Mouse (Mus musculus) hindbrain, embryonic 13.5 days (tissue): Measurements from ENCODE around the gene Cryab. TPM values are rescaled to one million over a fixed set of nuclear protein-coding genes. Genes with fewer than 3 reads are reported as not detected.

Source experiments
- polyA plus RNA-seq: library from polyadenylated mRNA; unstranded; fragments of >200 nt; fragmentation: Nextera tagmentation; extraction: Ambion mirVana; gene quantifications from 2 replicates; pipeline ENCODE4 v1.2.1, GENCODE M21; 2015

Gene Cryab
- polyA plus RNA-seq, 1 experiment from 2014 or later: 11.3 TPM

Other genes starting within 250 kb of the Cryab start
- 119 and 128 TPM in 2 replicates for gene Pts, start 222.6 kb upstream of the Cryab start, polyA plus RNA-seq
- gene Il18, start 196.5 kb upstream of the Cryab start, polyA plus RNA-seq: 17.3 and 17.9 TPM in 2 replicates
- 0.30 and 0.35 TPM in 2 replicates for gene Bco2, start 196.1 kb upstream of the Cryab start, polyA plus RNA-seq
- gene Tex12, start 190.0 kb upstream of the Cryab start, polyA plus RNA-seq: 0.22 and 0.38 TPM in 2 replicates
- 221 and 228 TPM in 2 replicates for gene Sdhd, start 147.5 kb upstream of the Cryab start, polyA plus RNA-seq
- 373 and 382 TPM in 2 replicates for gene Timm8b, start 147.4 kb upstream of the Cryab start, polyA plus RNA-seq
- 5.7 and 7.5 TPM in 2 replicates for gene Pih1d2, start 134.0 kb upstream of the Cryab start, polyA plus RNA-seq
- gene Nkapd1, start 133.9 kb upstream of the Cryab start, polyA plus RNA-seq: 24.5 and 25.9 TPM in 2 replicates
- 45.0 and 46.3 TPM in 2 replicates for gene Dlat, start 91.5 kb upstream of the Cryab start, polyA plus RNA-seq
- gene Dixdc1, start 11.8 kb upstream of the Cryab start, polyA plus RNA-seq: 35.0 and 36.4 TPM in 2 replicates
- gene 2310030G06Rik, start 4.8 kb upstream of the Cryab start, polyA plus RNA-seq: 1.1 and 1.9 TPM in 2 replicates
- gene Hspb2, start 1.0 kb downstream of the Cryab start, polyA plus RNA-seq: 1.3 and 1.7 TPM in 2 replicates
- 11.5 and 12.3 TPM in 2 replicates for gene Fdxacb1, start 16.9 kb downstream of the Cryab start, polyA plus RNA-seq
- 47.2 and 53.7 TPM in 2 replicates for gene Alg9, start 23.7 kb downstream of the Cryab start, polyA plus RNA-seq
- 60.4 and 64.6 TPM in 2 replicates for gene 1110032A03Rik, start 24.2 kb downstream of the Cryab start, polyA plus RNA-seq
- 53.5 and 54.4 TPM in 2 replicates for gene Ppp2r1b, start 94.0 kb downstream of the Cryab start, polyA plus RNA-seq